Comparison of ENCODE assay signal across 21 mouse cellular contexts in genomic region chrX:139026532-139027097, GRCm38 (mm10). TPM values are rescaled to one million over a fixed set of nuclear protein-coding genes. Genes with fewer than 3 reads are reported as not detected.
"Had no signal": no experiment of that assay in that cellular context is flagged by ENCODE, and none has a peak within 500 bp of the region (broad histone marks: within the 10 kb centered on the region; RNA-seq: fewer than 3 reads in every experiment).

No protein-coding gene starts in this region.

- H3K36me3 ChIP-seq: intestine, embryonic 15.5 days; kidney, embryonic 15.5 days; midbrain, embryonic 10.5 days; neural tube, embryonic 12.5 days had no signal

- H3K4me2 ChIP-seq: intestine, embryonic 15.5 days; kidney, embryonic 15.5 days; neural tube, embryonic 12.5 days had no signal

- H3K4me1 ChIP-seq: intestine, embryonic 15.5 days; kidney, embryonic 15.5 days; midbrain, embryonic 10.5 days; neural tube, embryonic 12.5 days had no signal

- H3K27ac ChIP-seq: intestine, embryonic 15.5 days; kidney, embryonic 15.5 days; left cerebral cortex, adult 2 months; liver, embryonic 14.5 days; midbrain, embryonic 10.5 days; neural tube, embryonic 12.5 days had no signal

- H3K27me3 ChIP-seq: intestine, embryonic 15.5 days; neural tube, embryonic 12.5 days had no signal

- H3K4me3 ChIP-seq: intestine, embryonic 15.5 days; kidney, embryonic 15.5 days; left cerebral cortex, adult 2 months; midbrain, embryonic 10.5 days; neural tube, embryonic 12.5 days had no signal

- H3K9me3 ChIP-seq: intestine, embryonic 15.5 days; kidney, embryonic 15.5 days; midbrain, embryonic 10.5 days; neural tube, embryonic 12.5 days had no signal

- H3K9ac ChIP-seq: intestine, embryonic 15.5 days; kidney, embryonic 15.5 days; liver, embryonic 14.5 days; neural tube, embryonic 12.5 days had no signal

- DNase-seq: kidney, adult 18-20 months; kidney, postnatal 25 days; liver; midbrain, embryonic 14.5 days; right cerebral cortex, postnatal 4 days; spleen, adult 18-20 months; thymus, adult 2 months; thymus, postnatal 25 days had no signal

RNA-seq across cellular contexts. Expression of gene Serpina7, which starts 58.4 kb away (rescaled TPM):
- total RNA-seq: layer of hippocampus, postnatal 25 days; left cerebral cortex, adult 2 months; left cerebral cortex, postnatal 14 days; megakaryocyte, adult 5-6 weeks; neutrophil, adult 5-6 weeks had no signal
- polyA plus RNA-seq: intestine, embryonic 15.5 days; kidney, embryonic 15.5 days; midbrain, embryonic 10.5 days; midbrain, embryonic 14.5 days; neural tube, embryonic 12.5 days; stomach, embryonic 14.5 days had no signal

RNA-seq across cellular contexts. Expression of gene 4930513O06Rik, which starts 59.4 kb away (rescaled TPM):
- total RNA-seq: layer of hippocampus, postnatal 25 days; left cerebral cortex, adult 2 months; left cerebral cortex, postnatal 14 days; megakaryocyte, adult 5-6 weeks; neutrophil, adult 5-6 weeks had no signal
- polyA plus RNA-seq: intestine, embryonic 15.5 days; kidney, embryonic 15.5 days; limb, embryonic 11.5 days; midbrain, embryonic 10.5 days; midbrain, embryonic 14.5 days; neural tube, embryonic 12.5 days; stomach, embryonic 14.5 days; thymus, adult 2 months; urinary bladder, adult 2 months had no signal
